Mouse (Mus musculus): ENCODE measurements around the gene Srrm1. TPM values are rescaled to one million over a fixed set of nuclear protein-coding genes. Genes with fewer than 3 reads are reported as not detected.

Gene Srrm1
- polyA plus RNA-seq (2014; fragmentation: Nextera tagmentation; extraction: Ambion mirVana) = 254 and 273 TPM in 2 replicates

- no peaks in the 10 kb centered on the region for H3K9me3 ChIP-seq (ENCODE audit: control insufficient read depth, low read length)
- H3K27ac ChIP-seq (ENCODE audit: low read depth, low read length) = peak within 1 kb of the TSS; percentile 98
- H3K27me3 ChIP-seq (ENCODE audit: control insufficient read depth, insufficient read depth, low read length) = no peaks in the 10 kb centered on the region
- WGBS = under 1% methylated on average over 68 of the region's 69 CpGs
- peak within 1 kb of the TSS; percentile 96 for H3K4me3 ChIP-seq (ENCODE audit: low read length)
- ATAC-seq (ENCODE audit: low FRiP score, low TSS enrichment) = peak; percentile 95
- peak within 1 kb of the TSS; percentile 98 for H3K9ac ChIP-seq (ENCODE audit: low read depth, low read length)
- H3K4me2 ChIP-seq (replicated peaks; ENCODE audit: low read depth, low read length) = peak within 1 kb of the TSS; percentile 65
- H3K36me3 ChIP-seq (ENCODE audit: control insufficient read depth, insufficient read depth, low read length) = peaks cover 4% of the 10 kb centered on the region; the same call in 1 of the 2 replicates
- H3K4me1 ChIP-seq (ENCODE audit: control insufficient read depth, insufficient read depth, low read length) = 0 out of 2 replicates have a peak, but pooled peaks cover 6% of the 10 kb centered on the region
Observed at GRCm38 (mm10) chr4:135353066-135353793, at the start of gene Srrm1. TSS of gene Srrm1 (minus strand) at chr4:135353321.

GRCm38 (mm10) chr4:135401881-135402280, 48.8 kb upstream of the Srrm1 start:
- WGBS = 29% methylated on average over 7 of the region's 7 CpGs

GRCm38 (mm10) chr4:135397991-135398390, 44.9 kb upstream of the Srrm1 start, which contains the start of gene Ncmap:
TSS of gene Ncmap (minus strand) at chr4:135398227.
- WGBS = under 1% methylated on average over 29 of the region's 29 CpGs
- Histone ChIP-seq H3K4me1 (ENCODE audit: control insufficient read depth, insufficient read depth, low read length) (no peaks in the 10 kb centered on the region), H3K36me3 (ENCODE audit: control insufficient read depth, insufficient read depth, low read length) (no peaks in the 10 kb centered on the region), H3K4me2 (replicated peaks; ENCODE audit: low read depth, low read length) (peak within 1 kb of the TSS; percentile 79), H3K27ac (ENCODE audit: low read depth, low read length) (no peak within 1 kb of the TSS), H3K9ac (ENCODE audit: low read depth, low read length) (peak within 1 kb of the TSS; percentile 42), H3K4me3 (ENCODE audit: low read length) (peak within 1 kb of the TSS; percentile 46), H3K27me3 (ENCODE audit: control insufficient read depth, insufficient read depth, low read length) (peaks cover 12% of the 10 kb centered on the region), H3K9me3 (ENCODE audit: control insufficient read depth, low read length) (no peaks in the 10 kb centered on the region)
- peak; percentile 32; the same call in 1 of the 2 replicates for ATAC-seq (ENCODE audit: low FRiP score, low TSS enrichment)

More at GRCm38 (mm10) chr4:135401881-135402280, 48.8 kb upstream of the Srrm1 start:
- no peak overlapping the region for H3K4me3 ChIP-seq (ENCODE audit: low read length)
- no peak overlapping the region for H3K9ac ChIP-seq (ENCODE audit: low read depth, low read length)
- no peak overlapping the region for H3K4me2 ChIP-seq (replicated peaks; ENCODE audit: low read depth, low read length)
- H3K9me3 ChIP-seq (ENCODE audit: control insufficient read depth, low read length) = no peaks in the 10 kb centered on the region
- H3K27ac ChIP-seq (ENCODE audit: low read depth, low read length) = no peak overlapping the region
- H3K4me1 ChIP-seq (ENCODE audit: control insufficient read depth, insufficient read depth, low read length) = no peaks in the 10 kb centered on the region
- no peaks in the 10 kb centered on the region for H3K36me3 ChIP-seq (ENCODE audit: control insufficient read depth, insufficient read depth, low read length)
- ATAC-seq (ENCODE audit: low FRiP score, low TSS enrichment) = no peak
- peaks cover 12% of the 10 kb centered on the region for H3K27me3 ChIP-seq (ENCODE audit: control insufficient read depth, insufficient read depth, low read length)

GRCm38 (mm10) chr4:135397551-135397950, 44.4 kb upstream of the Srrm1 start:
- peak overlapping the region; percentile 42 for H3K9ac ChIP-seq (ENCODE audit: low read depth, low read length)
- no peaks in the 10 kb centered on the region for H3K4me1 ChIP-seq (ENCODE audit: control insufficient read depth, insufficient read depth, low read length)
- no peaks in the 10 kb centered on the region for H3K36me3 ChIP-seq (ENCODE audit: control insufficient read depth, insufficient read depth, low read length)
- H3K27me3 ChIP-seq (ENCODE audit: control insufficient read depth, insufficient read depth, low read length) = peaks cover 12% of the 10 kb centered on the region
- 3% methylated on average over 16 of the region's 16 CpGs for WGBS
- H3K27ac ChIP-seq (ENCODE audit: low read depth, low read length) = no peak overlapping the region
- H3K9me3 ChIP-seq (ENCODE audit: control insufficient read depth, low read length) = no peaks in the 10 kb centered on the region
- peak overlapping the region; percentile 79 for H3K4me2 ChIP-seq (replicated peaks; ENCODE audit: low read depth, low read length)
- peak overlapping the region; percentile 46 for H3K4me3 ChIP-seq (ENCODE audit: low read length)
- ATAC-seq (ENCODE audit: low FRiP score, low TSS enrichment) = no peak

- 81% methylated on average over 5 of the region's 5 CpGs for WGBS
- ATAC-seq (ENCODE audit: low FRiP score, low TSS enrichment) = no peak
- no peak overlapping the region for H3K9ac ChIP-seq (ENCODE audit: low read depth, low read length)
- H3K9me3 ChIP-seq (ENCODE audit: control insufficient read depth, low read length) = no peaks in the 10 kb centered on the region
- H3K4me2 ChIP-seq (replicated peaks; ENCODE audit: low read depth, low read length) = no peak overlapping the region
- H3K4me3 ChIP-seq (ENCODE audit: low read length) = no peak overlapping the region
- H3K27me3 ChIP-seq (ENCODE audit: control insufficient read depth, insufficient read depth, low read length) = peaks cover 12% of the 10 kb centered on the region
- H3K27ac ChIP-seq (ENCODE audit: low read depth, low read length) = no peak overlapping the region
- no peaks in the 10 kb centered on the region for H3K36me3 ChIP-seq (ENCODE audit: control insufficient read depth, insufficient read depth, low read length)
- no peaks in the 10 kb centered on the region for H3K4me1 ChIP-seq (ENCODE audit: control insufficient read depth, insufficient read depth, low read length)
Observed at GRCm38 (mm10) chr4:135396303-135396702, 43.2 kb upstream of the Srrm1 start.

- Histone ChIP-seq H3K36me3 (ENCODE audit: control insufficient read depth, insufficient read depth, low read length) (no peaks in the 10 kb centered on the region), H3K4me2 (replicated peaks; ENCODE audit: low read depth, low read length) (no peak overlapping the region), H3K9me3 (ENCODE audit: control insufficient read depth, low read length) (no peaks in the 10 kb centered on the region), H3K27me3 (ENCODE audit: control insufficient read depth, insufficient read depth, low read length) (peaks cover 12% of the 10 kb centered on the region), H3K4me1 (ENCODE audit: control insufficient read depth, insufficient read depth, low read length) (no peaks in the 10 kb centered on the region), H3K9ac (ENCODE audit: low read depth, low read length) (no peak overlapping the region), H3K27ac (ENCODE audit: low read depth, low read length) (no peak overlapping the region), H3K4me3 (ENCODE audit: low read length) (no peak overlapping the region)
- ATAC-seq (ENCODE audit: low FRiP score, low TSS enrichment) = no peak
- 78% methylated on average over 4 of the region's 4 CpGs for WGBS
Observed at GRCm38 (mm10) chr4:135395375-135395774, 42.3 kb upstream of the Srrm1 start.

GRCm38 (mm10) chr4:135394666-135395065, 41.5 kb upstream of the Srrm1 start:
- Histone ChIP-seq H3K27me3 (ENCODE audit: control insufficient read depth, insufficient read depth, low read length) (peaks cover 12% of the 10 kb centered on the region), H3K36me3 (ENCODE audit: control insufficient read depth, insufficient read depth, low read length) (no peaks in the 10 kb centered on the region), H3K4me3 (ENCODE audit: low read length) (no peak overlapping the region), H3K9ac (ENCODE audit: low read depth, low read length) (no peak overlapping the region), H3K9me3 (ENCODE audit: control insufficient read depth, low read length) (no peaks in the 10 kb centered on the region), H3K4me2 (replicated peaks; ENCODE audit: low read depth, low read length) (no peak overlapping the region), H3K4me1 (ENCODE audit: control insufficient read depth, insufficient read depth, low read length) (no peaks in the 10 kb centered on the region), H3K27ac (ENCODE audit: low read depth, low read length) (no peak overlapping the region)
- no peak for ATAC-seq (ENCODE audit: low FRiP score, low TSS enrichment)
- 87% methylated on average over 7 of the region's 7 CpGs for WGBS

- no peak overlapping the region for H3K27ac ChIP-seq (ENCODE audit: low read depth, low read length)
- 57% methylated on average over 6 of the region's 6 CpGs for WGBS
- H3K9ac ChIP-seq (ENCODE audit: low read depth, low read length) = no peak overlapping the region
- H3K27me3 ChIP-seq (ENCODE audit: control insufficient read depth, insufficient read depth, low read length) = peaks cover 10% of the 10 kb centered on the region
- H3K4me3 ChIP-seq (ENCODE audit: low read length) = no peak overlapping the region
- no peaks in the 10 kb centered on the region for H3K9me3 ChIP-seq (ENCODE audit: control insufficient read depth, low read length)
- no peak for ATAC-seq (ENCODE audit: low FRiP score, low TSS enrichment)
- no peak overlapping the region for H3K4me2 ChIP-seq (replicated peaks; ENCODE audit: low read depth, low read length)
- H3K4me1 ChIP-seq (ENCODE audit: control insufficient read depth, insufficient read depth, low read length) = no peaks in the 10 kb centered on the region
- no peaks in the 10 kb centered on the region for H3K36me3 ChIP-seq (ENCODE audit: control insufficient read depth, insufficient read depth, low read length)
Observed at GRCm38 (mm10) chr4:135393381-135393780, 40.3 kb upstream of the Srrm1 start.

- Histone ChIP-seq H3K4me3 (ENCODE audit: low read length) (no peak overlapping the region), H3K4me1 (ENCODE audit: control insufficient read depth, insufficient read depth, low read length) (no peaks in the 10 kb centered on the region), H3K27me3 (ENCODE audit: control insufficient read depth, insufficient read depth, low read length) (peaks cover 4% of the 10 kb centered on the region), H3K4me2 (replicated peaks; ENCODE audit: low read depth, low read length) (no peak overlapping the region), H3K9me3 (ENCODE audit: control insufficient read depth, low read length) (no peaks in the 10 kb centered on the region), H3K9ac (ENCODE audit: low read depth, low read length) (no peak overlapping the region), H3K27ac (ENCODE audit: low read depth, low read length) (no peak overlapping the region), H3K36me3 (ENCODE audit: control insufficient read depth, insufficient read depth, low read length) (no peaks in the 10 kb centered on the region)
- 81% methylated on average over 3 of the region's 3 CpGs for WGBS
- ATAC-seq (ENCODE audit: low FRiP score, low TSS enrichment) = no peak
Observed at GRCm38 (mm10) chr4:135392801-135393200, 39.7 kb upstream of the Srrm1 start.
